Comparison of ENCODE assay signal across 30 mouse cellular contexts in genomic region chr9:48832473-48833100, GRCm38 (mm10). TPM values are rescaled to one million over a fixed set of nuclear protein-coding genes. Genes with fewer than 3 reads are reported as not detected.
A peak's percentile ranks its signal among the peaks of the same experiment; 100 is the strongest.
DNase-seq lines count a peak whose midpoint lies in the region; ATAC-seq and TF ChIP-seq lines count a peak whose summit lies in the region.
"Had no signal": no experiment of that assay in that cellular context is flagged by ENCODE, and none has a peak within 500 bp of the region (broad histone marks: within the 10 kb centered on the region; RNA-seq: fewer than 3 reads in every experiment).

No protein-coding gene starts in this region.

- peaks cover 36% of the 10 kb centered on the region for H3K27me3 ChIP-seq in midbrain, embryonic 10.5 days (ENCODE audit: low read depth, poor library complexity, severe bottlenecking)
- peaks cover 26% of the 10 kb centered on the region for H3K27me3 ChIP-seq in midbrain, embryonic 15.5 days (replicated peaks)

- H3K9ac ChIP-seq in midbrain, embryonic 15.5 days = no peak overlapping the region
- H3K9ac ChIP-seq: embryonic facial prominence, embryonic 12.5 days; forebrain, embryonic 15.5 days; heart, embryonic 15.5 days; hindbrain, embryonic 14.5 days; liver, embryonic 14.5 days; midbrain, embryonic 13.5 days; stomach, embryonic 15.5 days had no signal

- peak overlapping the region; percentile 97 for H3K27ac ChIP-seq in layer of hippocampus, adult 2 months
- 0 out of 2 replicates have a peak overlapping the region, but pooled peaks have one; percentile 14 for H3K27ac ChIP-seq in midbrain, embryonic 10.5 days (replicated peaks)
- no peak overlapping the region for H3K27ac ChIP-seq in midbrain, embryonic 15.5 days
- H3K27ac ChIP-seq: embryonic facial prominence, embryonic 12.5 days; forebrain, embryonic 10.5 days; forebrain, embryonic 15.5 days; heart, embryonic 15.5 days; hindbrain, embryonic 14.5 days; liver, embryonic 14.5 days; midbrain, embryonic 13.5 days; stomach, embryonic 15.5 days had no signal

- no peak for ATAC-seq in midbrain, embryonic 15.5 days (replicated peaks)
- ATAC-seq: forebrain, embryonic 15.5 days; inflammation-experienced regulatory T-cells, adult 6 months; midbrain, embryonic 13.5 days had no signal

- 91% methylated on average over 20 of the region's 20 CpGs for WGBS in midbrain, embryonic 10.5 days
- 92% methylated on average over 20 of the region's 20 CpGs for WGBS in midbrain, embryonic 15.5 days

- peaks cover 61% of the 10 kb centered on the region for H3K36me3 ChIP-seq in midbrain, embryonic 10.5 days
- no peaks in the 10 kb centered on the region for H3K36me3 ChIP-seq in midbrain, embryonic 15.5 days (replicated peaks)
- H3K36me3 ChIP-seq: embryonic facial prominence, embryonic 12.5 days; forebrain, embryonic 15.5 days; stomach, embryonic 15.5 days had no signal

- no peak overlapping the region for H3K4me2 ChIP-seq in midbrain, embryonic 15.5 days
- H3K4me2 ChIP-seq: embryonic facial prominence, embryonic 12.5 days; forebrain, embryonic 15.5 days; heart, embryonic 15.5 days; midbrain, embryonic 13.5 days; stomach, embryonic 15.5 days had no signal

- no peaks in the 10 kb centered on the region for H3K9me3 ChIP-seq in midbrain, embryonic 10.5 days (replicated peaks)
- no peaks in the 10 kb centered on the region for H3K9me3 ChIP-seq in midbrain, embryonic 15.5 days
- H3K9me3 ChIP-seq: embryonic facial prominence, embryonic 12.5 days; forebrain, embryonic 10.5 days; forebrain, embryonic 15.5 days; heart, embryonic 15.5 days; midbrain, embryonic 13.5 days; stomach, embryonic 15.5 days had no signal

- H3K4me1 ChIP-seq in midbrain, embryonic 10.5 days = peaks cover 87% of the 10 kb centered on the region
- H3K4me1 ChIP-seq in midbrain, embryonic 15.5 days = peaks cover 23% of the 10 kb centered on the region

- H3K4me3 ChIP-seq in layer of hippocampus, adult 2 months = peak overlapping the region; percentile 96
- peak overlapping the region; percentile 97; the same call in 1 of the 2 replicates for H3K4me3 ChIP-seq in midbrain, embryonic 10.5 days
- H3K4me3 ChIP-seq in midbrain, embryonic 15.5 days = no peak overlapping the region
- H3K4me3 ChIP-seq: embryonic facial prominence, embryonic 12.5 days; forebrain, embryonic 15.5 days; heart, embryonic 15.5 days; midbrain, embryonic 13.5 days; stomach, embryonic 15.5 days had no signal

- no peak for TF ChIP-seq CTCF in layer of hippocampus, adult 2 months (conservative IDR thresholded peaks at IDR 0.05)

- peak; percentile 24 for DNase-seq in gastrocnemius, postnatal 25 days
- DNase-seq in gastrocnemius, adult 8-10 months (ENCODE audit: low spot score in 2 of 2) = no peak
- DNase-seq in layer of hippocampus, adult 2 months (ENCODE audit: low spot score in 2 of 2) = no peak
- DNase-seq in layer of hippocampus, postnatal 14 days (ENCODE audit: low spot score in 2 of 2) = no peak
- no peak for DNase-seq in midbrain, embryonic 10.5 days (ENCODE audit: low spot score)
- DNase-seq in testis, postnatal 14 days (ENCODE audit: low spot score) = no peak
- DNase-seq: adrenal gland, postnatal 14 days; cerebellum, adult 11 months; cerebellum, adult 9-10 months; cerebellum, postnatal 36 days; embryo, embryonic 11 days; gastrocnemius, postnatal 10 days; heart, postnatal 4 days; kidney, adult 11 months; kidney, postnatal 14 days; left cerebral cortex, postnatal 4 days; lung, adult 2 months; lung, postnatal 14 days; right cerebral cortex, postnatal 25 days; thymus, postnatal 14 days had no signal

RNA-seq across cellular contexts. Expression of gene Zbtb16, which starts 3.4 kb away (rescaled TPM):
- total RNA-seq in gastrocnemius, postnatal 25 days (2021) = 100 to 1,000 TPM; 102 to 134 TPM
- 100 to 1,000 TPM; 106 to 199 (median 117) TPM for total RNA-seq in gastrocnemius, adult 8-10 months (2022)
- 100 to 1,000 TPM; 143 to 149 TPM for total RNA-seq in layer of hippocampus, adult 2 months (2021)
- total RNA-seq in layer of hippocampus, postnatal 14 days (2021) = 10 to 100 TPM; 85.9 to 92.1 TPM
- 39.8 and 48.1 TPM in 2 replicates for polyA plus RNA-seq in midbrain, embryonic 10.5 days (2016; fragmentation: Nextera tagmentation; extraction: Ambion mirVana)
- polyA plus RNA-seq in midbrain, embryonic 15.5 days (2015; fragmentation: Nextera tagmentation; extraction: Ambion mirVana) = 7.9 and 8.0 TPM in 2 replicates
- polyA plus RNA-seq: inflammation-experienced regulatory T-cells, adult 6 months had no signal
